Mouse (Mus musculus) MEL (cell line): ENCODE results near the gene Cpeb4.

Experiments used
- ETS1 ChIP-seq: IDR thresholded peaks from 2 replicates; pipeline ENCODE4 v1.6.1; 2012; ENCODE audit warnings: low read depth, mild to moderate bottlenecking, inconsistent platforms, low read length, improper control_type of control experiment, moderate library complexity
- RCOR1 ChIP-seq: IDR thresholded peaks from 2 replicates; pipeline ENCODE4 v1.6.1; 2012; ENCODE audit warnings: low read depth, mild to moderate bottlenecking, inconsistent platforms, low read length, improper control_type of control experiment
- TBP ChIP-seq: IDR thresholded peaks from 2 replicates; pipeline ENCODE4 v1.8.0; 2011; ENCODE audit warnings: low read depth, low read length, improper control_type of control experiment
- UBTF ChIP-seq: IDR thresholded peaks from 2 replicates; pipeline ENCODE4 v1.6.1; 2012; ENCODE audit warnings: low read depth, mild to moderate bottlenecking, inconsistent platforms, low read length, improper control_type of control experiment, moderate library complexity, borderline replicate concordance; ENCODE audit not compliant: insufficient read depth

DNA sequence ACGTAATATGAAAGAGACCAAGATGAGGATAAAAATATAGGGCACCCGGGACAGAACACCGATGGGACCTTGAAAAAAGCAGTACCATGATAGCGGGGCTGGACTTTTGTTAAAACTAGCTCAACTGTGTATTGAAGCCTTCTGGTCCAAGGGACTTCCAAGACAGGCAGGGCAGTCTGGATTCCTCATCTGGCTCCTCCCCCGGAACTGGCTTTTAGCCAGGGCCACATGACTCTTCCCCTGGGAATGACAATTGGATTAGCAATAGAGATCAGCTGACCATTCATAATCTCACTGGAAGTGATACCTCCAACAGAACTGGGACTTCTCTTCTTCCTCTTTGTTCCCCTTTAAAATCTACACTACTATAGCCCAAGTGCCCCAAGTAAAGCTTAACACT is 21.0 kb upstream of the Cpeb4 start:
- TF ChIP-seq ETS1 = no peak
- TF ChIP-seq UBTF = no peak
- no peak for TF ChIP-seq RCOR1
- TF ChIP-seq TBP = no peak
